Mouse (Mus musculus) thymus, adult 2 months (tissue): ENCODE measurements around the gene Rtf2. TPM values are rescaled to one million over a fixed set of nuclear protein-coding genes. Genes with fewer than 3 reads are reported as not detected.

Experiments used
- DNase-seq: peaks from one replicate; pipeline ENCODE4 v3.0.0; 2021
- H3K27ac ChIP-seq: fragments of 200-500 bp; 2 replicates; pipeline ENCODE4 v1.5.1; 2012; ENCODE audit warnings: low read length, control low read depth; ENCODE audit not compliant: control insufficient read depth, insufficient read depth
- H3K27me3 ChIP-seq: fragments of 200-500 bp; 2 replicates; pipeline ENCODE4 v1.6.1; 2012; ENCODE audit warnings: mild to moderate bottlenecking, low read length, moderate library complexity, mixed read lengths; ENCODE audit not compliant: control insufficient read depth, insufficient read depth
- H3K36me3 ChIP-seq: fragments of 200-500 bp; 2 replicates; pipeline ENCODE4 v1.6.1; 2012; ENCODE audit warnings: mild to moderate bottlenecking, low read length, moderate library complexity; ENCODE audit not compliant: control insufficient read depth, insufficient read depth
- H3K4me1 ChIP-seq: fragments of 200-500 bp; replicated peaks from 2 replicates; pipeline ENCODE4 v1.6.1; 2012; ENCODE audit warnings: low read length; ENCODE audit not compliant: control insufficient read depth, insufficient read depth
- H3K4me3 ChIP-seq: fragments of 200-500 bp; 2 replicates; pipeline ENCODE4 v1.5.1; 2012; ENCODE audit warnings: mild to moderate bottlenecking, low read length, control low read depth, moderate library complexity; ENCODE audit not compliant: control insufficient read depth, insufficient read depth
- CTCF ChIP-seq: fragments of 200-500 bp; IDR thresholded peaks from 2 replicates; pipeline ENCODE4 v1.5.1; 2012; ENCODE audit warnings: mild to moderate bottlenecking, control low read depth, low read length, moderate library complexity, borderline replicate concordance; ENCODE audit not compliant: control insufficient read depth, poor library complexity, insufficient read depth; ENCODE audit errors: extremely low read depth
- POLR2A ChIP-seq: fragments of 200-500 bp; IDR thresholded peaks from 2 replicates; pipeline ENCODE4 v1.6.1; 2012; ENCODE audit warnings: mild to moderate bottlenecking, low read length, control low read depth, moderate library complexity; ENCODE audit not compliant: control insufficient read depth, poor library complexity, insufficient read depth; ENCODE audit errors: extremely low read depth
- WGBS: fragments of 180-500 bp; shearing (Covaris S2); methylation state at CpG from one replicate; pipeline ENCODE4 v1.1.7; 2018; 5-methylcytosine and 5-hydroxymethylcytosine counted together
- polyA plus RNA-seq: library from polyadenylated mRNA; depleted of rRNA; stranded (reverse); fragments of >200 nt; gene quantifications from 2 replicates; pipeline ENCODE4 v1.2.3, GENCODE M21; 2012

The Rtf2 gene
- polyA plus RNA-seq, 1 experiment = 86.7 TPM

DNA sequence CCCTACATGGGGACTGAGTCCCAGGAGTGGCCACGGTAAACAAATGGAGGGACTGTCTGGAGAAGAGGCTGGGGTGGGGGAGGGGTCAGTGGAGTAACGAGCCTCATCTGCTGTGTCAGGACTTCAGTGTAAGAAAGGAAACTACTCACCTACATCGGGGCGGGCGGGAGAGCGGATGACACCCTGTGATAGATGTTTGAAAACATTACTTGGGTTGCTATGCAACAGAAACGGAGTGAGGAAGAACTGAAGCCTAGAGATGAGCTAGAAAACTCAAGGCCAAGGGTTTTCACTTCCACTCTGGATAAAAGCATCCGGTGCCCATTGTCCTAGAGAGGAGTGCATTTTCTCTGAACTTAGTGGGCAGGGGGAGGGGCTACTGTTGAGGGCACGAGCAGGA lies 40.5 kb upstream of the Rtf2 start:
- peaks cover 51% of the 10 kb centered on the region for H3K4me1 ChIP-seq
- H3K27me3 ChIP-seq = no peaks in the 10 kb centered on the region
- DNase-seq = peak; percentile 47
- H3K4me3 ChIP-seq = no peak overlapping the region
- no peaks in the 10 kb centered on the region for H3K36me3 ChIP-seq
- H3K27ac ChIP-seq = no peak overlapping the region
- 20% methylated on average over 9 of the region's 9 CpGs for WGBS
- TF ChIP-seq POLR2A (no peak), CTCF (no peak)

DNA sequence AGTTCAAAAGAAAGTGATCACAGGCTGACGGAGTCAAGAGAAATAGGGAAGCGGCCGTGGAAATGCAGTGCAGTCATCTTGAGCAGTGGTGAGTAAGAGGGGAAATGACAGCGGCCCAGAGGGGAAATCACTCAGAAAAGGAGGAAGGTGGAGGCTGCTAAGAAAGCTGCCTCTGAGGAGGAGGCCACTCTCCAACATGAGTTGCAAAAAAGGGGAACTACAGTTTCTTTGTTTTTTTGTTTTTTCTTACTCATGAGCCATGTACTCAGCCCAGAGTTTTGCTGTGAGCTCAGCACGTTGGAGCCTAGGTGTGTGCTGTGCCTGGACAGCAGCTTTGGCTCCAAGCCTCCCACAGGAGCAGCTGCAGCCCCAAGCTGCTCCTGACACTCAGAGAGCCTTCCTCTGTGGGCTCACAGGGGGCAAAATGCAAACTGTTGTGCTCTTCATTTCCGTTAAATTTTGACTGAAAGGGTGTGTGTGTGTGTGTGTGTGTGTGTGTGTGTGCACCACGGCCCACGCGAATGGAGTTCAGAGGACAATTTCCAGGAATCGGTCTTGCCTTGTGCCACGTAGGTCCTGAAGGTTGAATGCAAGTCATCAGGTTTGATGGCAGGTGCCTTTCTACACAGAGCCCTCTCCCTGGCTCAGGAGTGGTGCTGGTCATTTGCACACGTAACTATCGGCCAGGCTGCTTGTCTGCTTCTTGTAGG lies 39.1 kb upstream of the Rtf2 start:
- H3K36me3 ChIP-seq = no peaks in the 10 kb centered on the region
- peaks cover 44% of the 10 kb centered on the region for H3K4me1 ChIP-seq
- peak; percentile 43 for DNase-seq
- no peak overlapping the region for H3K4me3 ChIP-seq
- H3K27me3 ChIP-seq = no peaks in the 10 kb centered on the region
- peak overlapping the region; percentile 74 for H3K27ac ChIP-seq
- WGBS = 15% methylated on average over 13 of the region's 13 CpGs
- TF ChIP-seq POLR2A (peak; percentile 42; the same call in 1 of the 2 replicates), CTCF (no peak)

DNA sequence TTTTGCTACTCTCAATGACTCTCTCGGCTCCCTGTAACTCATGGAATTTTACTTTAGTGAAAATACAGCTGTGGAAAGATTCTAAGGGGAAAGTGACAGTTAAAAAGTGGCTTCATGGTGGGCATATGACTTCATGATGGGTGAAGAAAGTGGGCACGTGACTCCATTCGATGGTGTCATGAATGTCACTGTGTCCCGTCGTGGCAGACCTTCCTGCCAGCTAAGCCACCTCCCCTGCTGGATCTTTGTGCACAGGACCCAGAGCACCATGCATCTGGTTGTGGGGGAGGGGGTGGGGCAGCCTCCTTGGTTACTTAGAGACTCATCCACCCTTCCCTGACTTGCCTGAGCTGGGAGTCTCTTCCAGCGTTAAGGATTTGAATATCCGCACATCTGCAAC lies 36.1 kb upstream of the Rtf2 start:
- H3K27ac ChIP-seq = no peak overlapping the region
- H3K27me3 ChIP-seq = no peaks in the 10 kb centered on the region
- H3K36me3 ChIP-seq = no peaks in the 10 kb centered on the region
- WGBS = 80% methylated on average over 7 of the region's 7 CpGs
- peaks cover 49% of the 10 kb centered on the region for H3K4me1 ChIP-seq
- H3K4me3 ChIP-seq = no peak overlapping the region
- no peak for DNase-seq
- no peak for TF ChIP-seq CTCF
- no peak for TF ChIP-seq POLR2A

DNA sequence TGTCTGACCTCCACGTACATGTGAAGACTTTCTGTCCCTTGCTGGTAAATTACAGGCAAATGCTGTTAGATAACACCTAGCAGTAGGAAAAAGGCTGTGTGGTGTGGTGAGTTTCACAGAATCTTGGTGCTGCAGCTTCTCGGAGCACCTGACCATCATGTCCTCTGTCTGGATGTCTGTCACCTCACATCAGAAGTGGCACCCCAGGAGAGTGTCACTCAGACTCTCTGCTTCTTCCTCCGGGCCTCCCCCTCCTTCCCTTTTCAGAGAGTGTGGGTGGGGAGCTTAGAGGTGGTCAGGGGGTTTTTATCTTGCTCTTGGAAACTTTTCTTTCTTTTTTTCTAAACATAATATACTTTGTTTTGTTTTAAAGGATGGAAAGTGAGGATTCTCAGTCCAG lies 35.3 kb upstream of the Rtf2 start:
- no peak for TF ChIP-seq CTCF
- no peak for TF ChIP-seq POLR2A
- H3K36me3 ChIP-seq = no peaks in the 10 kb centered on the region
- no peaks in the 10 kb centered on the region for H3K27me3 ChIP-seq
- H3K4me1 ChIP-seq = peaks cover 41% of the 10 kb centered on the region
- H3K4me3 ChIP-seq = no peak overlapping the region
- 48% methylated on average over 3 of the region's 3 CpGs for WGBS
- no peak overlapping the region for H3K27ac ChIP-seq
- no peak for DNase-seq

DNA sequence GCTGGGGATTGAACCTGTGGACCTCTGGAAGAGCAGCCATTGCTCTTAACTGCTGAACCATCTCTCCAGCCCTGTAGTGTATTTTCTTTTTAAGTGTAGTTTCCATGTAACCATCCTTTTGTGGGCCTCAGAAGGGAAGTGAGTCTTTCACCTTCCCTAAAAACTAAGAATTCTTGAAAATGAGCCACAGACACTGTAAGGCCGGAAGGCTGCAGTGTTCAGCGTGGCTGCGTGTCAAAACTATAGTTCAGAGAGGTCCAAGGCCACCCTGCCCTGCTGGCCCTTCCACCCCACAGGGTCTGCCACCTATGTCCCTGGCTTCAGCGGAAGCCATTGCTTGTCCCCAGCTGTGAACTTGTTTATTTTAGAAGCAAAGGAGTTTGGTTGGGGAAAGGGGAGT lies 34.2 kb upstream of the Rtf2 start:
- TF ChIP-seq POLR2A (no peak), CTCF (no peak)
- Histone ChIP-seq H3K4me3 (no peak overlapping the region), H3K36me3 (no peaks in the 10 kb centered on the region), H3K4me1 (peaks cover 33% of the 10 kb centered on the region), H3K27ac (no peak overlapping the region), H3K27me3 (no peaks in the 10 kb centered on the region)
- 93% methylated on average over 4 of the region's 4 CpGs for WGBS
- no peak for DNase-seq

DNA sequence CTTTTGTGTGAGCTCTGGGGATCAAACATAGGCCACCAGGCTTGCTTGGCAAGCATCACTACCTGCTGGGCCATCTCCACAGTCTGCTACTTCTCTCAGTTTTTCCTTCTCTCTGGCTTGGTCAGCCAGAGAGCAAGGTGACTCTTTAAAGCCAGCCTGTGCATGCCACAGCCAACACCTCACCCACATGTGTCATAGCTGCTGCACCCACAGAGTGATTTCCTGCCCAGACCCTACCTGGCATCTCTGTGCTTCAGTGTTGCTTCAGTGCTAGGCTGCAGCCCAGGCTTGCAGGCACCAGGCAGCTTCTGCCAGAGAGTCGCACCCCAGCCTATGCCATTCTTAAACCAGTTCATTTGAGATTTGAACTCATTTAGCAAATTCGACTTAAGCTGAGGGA lies 32.9 kb upstream of the Rtf2 start:
- Histone ChIP-seq H3K27ac (no peak overlapping the region), H3K36me3 (no peaks in the 10 kb centered on the region), H3K4me3 (no peak overlapping the region), H3K4me1 (peaks cover 26% of the 10 kb centered on the region), H3K27me3 (no peaks in the 10 kb centered on the region)
- no peak for TF ChIP-seq CTCF
- no peak for TF ChIP-seq POLR2A
- WGBS = 67% methylated on average over 2 of the region's 2 CpGs
- no peak for DNase-seq

DNA sequence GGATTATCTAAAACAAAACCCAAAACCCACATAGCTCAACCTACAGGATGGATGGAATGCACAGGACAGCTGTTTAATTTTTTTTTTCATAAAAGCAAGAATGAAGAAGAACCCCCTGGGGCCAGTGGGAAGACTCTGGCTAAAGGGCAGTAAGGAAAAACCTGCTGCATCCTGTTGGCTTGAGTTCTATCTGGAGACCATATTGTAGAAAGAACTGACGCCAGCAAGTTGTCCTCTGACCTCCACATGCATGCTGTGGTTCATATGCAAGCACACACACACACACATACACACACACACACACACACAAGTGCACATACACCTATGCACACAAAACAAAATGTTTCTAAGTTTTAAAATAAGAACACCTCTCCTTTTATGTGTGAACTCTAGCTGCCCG lies 29.7 kb upstream of the Rtf2 start:
- TF ChIP-seq POLR2A (no peak), CTCF (no peak)
- H3K27me3 ChIP-seq = no peaks in the 10 kb centered on the region
- H3K4me1 ChIP-seq = peaks cover 27% of the 10 kb centered on the region
- WGBS = 93% methylated on average over 2 of the region's 2 CpGs
- no peak for DNase-seq
- no peak overlapping the region for H3K4me3 ChIP-seq
- no peak overlapping the region for H3K27ac ChIP-seq
- H3K36me3 ChIP-seq = no peaks in the 10 kb centered on the region
